Mouse (Mus musculus) spleen, adult 2 months (tissue): Measurements from ENCODE around the gene Clpsl2. TPM values are rescaled to one million over a fixed set of nuclear protein-coding genes. Genes with fewer than 3 reads are reported as not detected.
"Not testable (repeated sequence)": the region's sequence is repeated elsewhere in the genome, so short reads cannot be mapped to it uniquely, and the experiment has no call there.

ENCODE experiments used
- DNase-seq, 2 experiments: peaks; one replicate each; pipeline versions ENCODE4 v3.0.0 to v3.0.0-alpha.2; 2012 to 2021; ENCODE audit warnings: low spot score in 2 of 2, low read depth in 1 of 2
- H3K27ac ChIP-seq: fragments of 200-500 bp; 2 replicates; pipeline ENCODE4 v1.5.1; 2012; ENCODE audit warnings: low read length, inconsistent platforms; ENCODE audit not compliant: insufficient read depth
- H3K27me3 ChIP-seq: fragments of 200-500 bp; 2 replicates; pipeline ENCODE4 v1.6.1; 2012; ENCODE audit warnings: mild to moderate bottlenecking, moderate library complexity, low read length, inconsistent platforms; ENCODE audit not compliant: control insufficient read depth, insufficient read depth
- H3K36me3 ChIP-seq: fragments of 200-500 bp; 2 replicates; pipeline ENCODE4 v1.6.1; 2012; ENCODE audit warnings: mild to moderate bottlenecking, low read length, inconsistent platforms; ENCODE audit not compliant: control insufficient read depth, insufficient read depth
- H3K4me1 ChIP-seq: fragments of 200-500 bp; 2 replicates; pipeline ENCODE4 v1.6.1; 2011; ENCODE audit warnings: inconsistent platforms; ENCODE audit not compliant: control insufficient read depth, insufficient read depth, insufficient read length
- H3K4me3 ChIP-seq: fragments of 200-500 bp; 2 replicates; pipeline ENCODE4 v1.5.1; 2011; ENCODE audit warnings: mild to moderate bottlenecking, inconsistent platforms; ENCODE audit not compliant: insufficient read depth, insufficient read length; ENCODE audit errors: extremely low read depth
- CTCF ChIP-seq: fragments of 200-500 bp; IDR thresholded peaks from 2 replicates; pipeline ENCODE4 v1.5.1; 2011; ENCODE audit warnings: mild to moderate bottlenecking, inconsistent platforms; ENCODE audit not compliant: insufficient read depth, insufficient read length, insufficient replicate concordance; ENCODE audit errors: extremely low read depth
- POLR2A ChIP-seq: fragments of 200-500 bp; IDR thresholded peaks from 2 replicates; pipeline ENCODE4 v1.6.1; 2011; ENCODE audit warnings: low read depth, low read length, inconsistent platforms
- WGBS: fragments of 180-500 bp; shearing (Covaris S2); methylation state at CpG from one replicate; pipeline ENCODE4 v1.1.7; 2018; 5-methylcytosine and 5-hydroxymethylcytosine counted together
- polyA plus RNA-seq: library from polyadenylated mRNA; depleted of rRNA; stranded (reverse); fragments of >200 nt; gene quantifications from 2 replicates; pipeline ENCODE4 v1.2.3, GENCODE M21; 2012

Clpsl2 gene
- polyA plus RNA-seq, 1 experiment: not detected

DNA sequence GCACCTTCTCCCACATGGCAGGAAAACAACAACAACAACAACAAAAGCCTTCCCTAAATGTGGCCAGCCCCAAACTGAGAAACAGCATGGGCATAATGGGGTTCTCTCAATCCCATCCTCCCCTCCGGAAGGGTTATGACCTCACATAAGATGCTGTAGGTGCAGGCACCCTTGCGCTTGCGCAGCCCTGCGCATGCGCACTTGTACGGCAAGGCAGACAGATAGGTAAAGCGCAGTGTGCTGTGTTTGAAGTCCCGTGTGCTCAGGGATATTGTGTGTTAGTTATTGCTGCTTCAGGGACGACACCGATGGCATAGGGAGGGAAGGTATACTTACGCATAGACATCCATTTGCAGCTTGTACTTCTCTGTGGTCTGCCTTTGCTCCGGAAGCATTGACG lies 15.9 kb upstream of the Clpsl2 start:
- Histone ChIP-seq H3K36me3 (no peaks in the 10 kb centered on the region), H3K27me3 (no peaks in the 10 kb centered on the region), H3K4me3 (no peak overlapping the region), H3K27ac (no peak overlapping the region), H3K4me1 (no peaks in the 10 kb centered on the region)
- TF ChIP-seq CTCF (no peak), POLR2A (no peak)
- WGBS: 94% methylated on average over 13 of the region's 13 CpGs
- no peak for DNase-seq

DNA sequence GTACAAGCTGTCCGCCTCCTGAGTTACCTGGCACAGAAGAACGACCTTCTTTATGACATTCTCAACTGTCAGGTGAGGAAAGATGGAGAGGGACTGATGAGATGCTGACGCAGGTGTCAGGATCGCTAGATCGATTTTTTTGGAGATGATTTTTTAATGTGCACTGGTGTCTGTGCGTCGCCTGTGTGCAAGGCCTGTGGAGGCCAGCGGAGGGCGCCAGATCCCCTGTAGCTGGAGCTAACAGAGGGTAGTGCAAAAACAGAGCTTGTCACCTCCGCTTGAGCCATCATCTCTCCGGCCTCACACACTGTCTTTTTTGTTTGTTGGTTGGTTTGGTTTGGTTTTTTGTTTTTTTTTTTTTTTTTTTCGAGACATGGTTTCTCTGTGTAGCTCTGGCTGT lies 11.3 kb upstream of the Clpsl2 start:
- 64% methylated on average over 12 of the region's 12 CpGs for WGBS
- no peaks in the 10 kb centered on the region for H3K4me1 ChIP-seq
- no peak overlapping the region for H3K4me3 ChIP-seq
- DNase-seq: no peak
- H3K27me3 ChIP-seq: no peaks in the 10 kb centered on the region
- H3K36me3 ChIP-seq: no peaks in the 10 kb centered on the region
- no peak overlapping the region for H3K27ac ChIP-seq
- TF ChIP-seq POLR2A: no peak
- TF ChIP-seq CTCF: no peak

DNA sequence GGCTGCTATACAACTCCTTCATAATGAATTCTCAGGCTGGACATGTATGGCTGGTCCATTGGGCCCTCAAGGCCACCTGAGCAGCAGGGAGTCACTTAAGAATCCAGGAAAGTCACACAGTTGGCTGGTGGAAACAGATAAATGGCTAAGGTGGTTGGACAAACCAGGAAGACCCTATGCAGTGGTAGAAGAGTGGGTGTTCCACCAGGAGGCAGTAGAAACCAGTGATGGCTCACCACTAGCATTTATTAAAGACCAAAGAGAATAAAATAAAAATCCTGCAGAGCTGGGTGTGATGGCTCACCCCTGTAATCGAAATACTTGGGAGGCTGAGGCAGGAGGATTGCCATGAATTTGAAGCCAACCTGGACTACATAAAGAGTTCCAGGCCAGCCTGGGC lies 2.3 kb upstream of the Clpsl2 start:
- peak in 1 of 2 experiments; percentile 16 for DNase-seq
- Histone ChIP-seq H3K4me3 (no peak overlapping the region), H3K4me1 (no peaks in the 10 kb centered on the region), H3K36me3 (no peaks in the 10 kb centered on the region), H3K27me3 (no peaks in the 10 kb centered on the region), H3K27ac (no peak overlapping the region)
- no peak for TF ChIP-seq CTCF
- WGBS: 75% methylated on average over 1 of the region's 1 CpGs

DNA sequence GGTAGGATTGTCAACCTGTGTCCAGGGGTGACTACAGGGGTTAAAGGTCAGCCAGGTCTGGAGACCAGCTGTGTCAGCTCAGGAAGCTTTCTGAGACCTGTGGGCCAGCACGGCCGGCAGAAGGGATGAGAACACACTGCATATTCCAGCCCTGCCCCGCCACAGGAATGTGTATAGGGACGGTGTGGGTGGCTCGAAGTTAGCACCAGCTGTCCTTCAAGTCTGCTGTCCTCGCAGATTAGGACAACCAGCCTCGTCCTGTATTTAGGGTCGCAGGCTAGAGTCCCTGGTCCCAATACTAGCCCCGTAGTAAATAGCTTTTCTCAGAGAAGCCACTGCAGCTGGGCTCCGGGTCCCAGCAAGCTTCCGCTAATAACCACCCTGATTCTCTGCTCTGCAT lies 661 bp upstream of the Clpsl2 start:
- H3K27ac ChIP-seq: no peak overlapping the region
- H3K36me3 ChIP-seq: no peaks in the 10 kb centered on the region
- WGBS: 76% methylated on average over 11 of the region's 11 CpGs
- DNase-seq: no peak
- no peak overlapping the region for H3K4me3 ChIP-seq
- no peaks in the 10 kb centered on the region for H3K27me3 ChIP-seq
- H3K4me1 ChIP-seq: no peaks in the 10 kb centered on the region
- TF ChIP-seq CTCF: no peak
- no peak for TF ChIP-seq POLR2A

DNA sequence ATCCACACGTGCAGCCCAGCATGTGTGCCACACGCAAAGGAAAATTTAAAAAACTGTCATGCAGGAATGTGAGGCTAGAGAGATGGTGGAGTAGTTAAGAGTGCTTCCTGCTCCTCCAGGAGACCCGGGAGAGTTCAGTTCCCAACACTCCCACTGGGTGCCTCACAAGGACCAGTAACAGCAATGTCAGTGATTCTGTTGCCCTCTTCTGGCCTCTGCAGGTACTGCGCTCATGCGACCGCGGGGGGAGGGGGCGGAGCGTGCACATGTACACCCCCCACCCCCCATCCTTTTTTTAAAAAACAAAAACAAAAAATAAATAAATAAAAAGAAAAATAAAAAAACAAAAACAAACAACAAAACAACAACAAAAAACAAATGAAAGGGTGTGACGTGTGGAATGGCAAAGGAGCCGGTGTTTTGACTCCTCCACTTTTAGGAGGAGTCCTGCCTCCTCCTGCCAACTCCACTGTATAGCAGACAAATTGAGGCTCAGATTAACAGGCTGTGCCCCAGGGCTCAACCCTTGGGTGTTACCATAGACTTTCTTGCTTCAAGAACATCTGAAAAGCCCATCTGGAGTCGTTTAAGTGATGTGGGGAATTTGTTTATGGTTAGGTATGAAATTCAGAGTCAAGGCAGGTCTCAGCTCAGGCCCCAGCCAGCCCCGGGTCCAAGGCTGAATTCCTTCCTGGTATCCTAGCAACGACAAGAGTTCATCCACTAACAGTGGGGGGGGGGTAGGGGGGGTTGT lies 4.0 kb downstream of the Clpsl2 start:
- H3K4me3 ChIP-seq: no peak overlapping the region
- TF ChIP-seq CTCF (peak; percentile 92), POLR2A (no peak)
- peak; percentile 12 to 45 for DNase-seq

DNA sequence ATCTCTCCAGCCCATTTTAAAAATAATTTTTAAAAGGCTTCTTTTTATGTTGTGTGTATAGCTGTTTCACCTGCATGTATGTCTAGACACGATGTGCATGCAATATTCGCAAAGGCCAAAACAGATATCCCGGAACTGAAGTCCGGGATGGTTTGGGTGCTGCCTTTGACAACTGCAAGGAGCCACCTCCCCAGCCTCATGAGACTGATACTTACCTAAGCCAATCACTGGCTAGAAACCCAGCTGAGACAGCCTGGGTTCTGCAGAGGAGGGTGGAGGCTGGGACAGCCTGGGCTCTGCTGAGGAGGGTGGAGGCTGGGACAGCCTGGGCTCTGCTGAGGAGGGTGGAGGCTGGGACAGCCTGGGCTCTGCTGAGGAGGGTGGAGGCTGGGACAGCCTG lies 4.8 kb downstream of the Clpsl2 start:
- H3K36me3 ChIP-seq, H3K27ac ChIP-seq, H3K27me3 ChIP-seq: not testable (repeated sequence)

More for the DNA sequence above, 4.0 kb downstream of the Clpsl2 start:
- Histone ChIP-seq H3K27me3 (no peaks in the 10 kb centered on the region), H3K4me1 (no peaks in the 10 kb centered on the region), H3K27ac (no peak overlapping the region), H3K36me3 (no peaks in the 10 kb centered on the region)
- 20% methylated on average over 14 of the region's 14 CpGs for WGBS

DNA sequence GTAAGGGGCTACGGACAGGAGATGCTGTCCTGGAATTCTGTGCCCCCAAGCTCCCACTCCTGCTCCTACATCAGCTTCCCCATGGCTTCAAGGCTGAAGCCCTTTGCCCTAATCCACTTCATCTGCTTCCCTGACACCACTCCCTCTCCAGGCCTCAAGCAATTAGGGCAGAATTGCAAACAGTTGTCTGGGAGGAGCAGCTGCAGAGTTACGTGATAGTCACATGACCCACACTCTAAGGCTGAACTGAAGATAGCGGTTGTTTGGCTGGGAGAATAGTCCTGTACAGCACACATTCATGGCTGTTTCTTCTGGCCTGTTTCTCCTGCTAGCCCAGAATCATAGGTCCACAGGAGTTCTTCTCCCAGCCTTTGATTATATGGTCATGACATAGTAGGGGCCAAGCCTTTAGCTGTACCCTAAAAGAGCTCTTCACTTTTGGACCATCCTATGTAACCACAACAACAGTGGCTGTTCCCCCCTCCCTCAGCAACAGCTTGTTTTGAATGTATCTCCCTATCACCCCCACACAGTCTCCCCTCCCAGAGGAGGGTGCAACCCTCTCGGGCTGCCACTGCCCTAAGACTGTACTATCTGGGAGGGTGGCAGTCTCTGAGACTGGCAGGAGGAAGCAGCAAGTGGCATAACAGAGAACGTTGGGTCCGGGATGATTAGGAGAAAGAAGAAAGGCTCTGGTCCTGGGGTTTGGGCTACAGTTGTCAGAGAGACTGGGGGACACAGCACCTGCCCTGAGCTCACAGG lies 7.6 kb downstream of the Clpsl2 start:
- Histone ChIP-seq H3K27me3 (no peaks in the 10 kb centered on the region), H3K4me3 (no peak overlapping the region)
- no peak for DNase-seq

More for the DNA sequence above, 4.8 kb downstream of the Clpsl2 start:
- not testable (repeated sequence) for DNase-seq, H3K4me1 ChIP-seq, H3K4me3 ChIP-seq
- 90% methylated on average over 4 of the region's 4 CpGs for WGBS

More for the DNA sequence above, 7.6 kb downstream of the Clpsl2 start:
- Histone ChIP-seq H3K27ac (no peak overlapping the region), H3K36me3 (no peaks in the 10 kb centered on the region), H3K4me1 (no peaks in the 10 kb centered on the region)
- WGBS: 44% methylated on average over 6 of the region's 6 CpGs
- TF ChIP-seq CTCF (no peak), POLR2A (no peak)
